Mouse (Mus musculus) heart, adult 2 months (tissue): ENCODE measurements at regions not wholly inside any gene's neighbourhood (a gene's known extent, or its start where the extent isn't known, plus 50 kb on each side); places are given as distances from the start of the nearest gene placed in this dataset.

Source experiments
- EP300 ChIP-seq: fragments of 200-500 bp; IDR thresholded peaks from 2 replicates; pipeline ENCODE4 v1.6.1; 2011; ENCODE audit warnings: low read depth, low read length, control low read depth; ENCODE audit not compliant: insufficient read depth
- POLR2A ChIP-seq: fragments of 200-500 bp; IDR thresholded peaks from 2 replicates; pipeline ENCODE4 v1.6.1; 2011; ENCODE audit warnings: mild to moderate bottlenecking, low read depth, low read length, control low read depth; ENCODE audit not compliant: insufficient read depth

DNA sequence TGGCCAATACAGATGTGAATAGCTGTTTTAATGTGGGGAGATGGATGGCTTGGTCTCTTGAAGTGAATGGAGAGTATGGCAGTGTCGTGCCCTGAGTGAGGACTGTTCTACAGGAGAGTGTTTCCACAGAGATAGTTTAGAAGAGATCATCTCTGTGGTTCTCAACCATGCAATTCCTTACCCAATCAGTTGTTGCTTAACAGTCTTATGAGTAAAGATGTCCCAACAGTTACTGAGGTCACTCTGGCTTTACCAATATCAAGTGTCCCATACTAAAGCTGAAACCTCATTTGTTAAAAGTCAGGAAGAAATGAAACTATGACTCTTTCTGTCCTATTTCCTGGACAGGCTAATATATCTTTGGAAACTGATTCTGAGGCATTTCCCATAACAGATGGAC is 61.7 kb upstream of the Trim52 start:
- no peak for TF ChIP-seq POLR2A
- TF ChIP-seq EP300 = no peak
